Mouse (Mus musculus) layer of hippocampus, adult 11-12 months (tissue): Measurements from ENCODE around the gene Bhmt.
"Not testable (repeated sequence)": the region's sequence is repeated elsewhere in the genome, so short reads cannot be mapped to it uniquely, and the experiment has no call there.

ENCODE experiments used
- DNase-seq: peaks from one replicate; pipeline ENCODE4 v3.0.0; 2022; ENCODE audit warnings: low spot score

The Bhmt gene

DNA sequence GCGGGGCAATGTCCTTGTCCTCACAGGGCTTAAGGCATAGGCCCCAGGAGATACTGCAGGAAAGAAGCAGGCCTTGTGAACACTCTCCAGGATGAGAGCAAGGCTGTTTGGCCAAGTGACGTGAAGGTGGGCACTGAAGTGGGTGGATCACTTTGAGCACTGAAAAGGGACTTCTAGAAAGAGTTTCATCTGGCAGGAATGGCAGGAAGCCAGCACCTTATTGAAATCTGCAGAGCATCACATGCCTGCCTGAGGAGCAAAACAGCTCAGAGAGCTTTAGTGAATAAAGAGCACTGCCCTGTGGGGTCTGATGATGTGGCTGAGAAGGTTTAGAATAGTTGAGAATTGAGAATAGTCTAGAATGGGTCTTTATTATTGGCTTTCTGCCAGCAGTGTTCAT lies 29.3 kb downstream of the Bhmt start:
- no peak for DNase-seq

GRCm38 (mm10) chr13:93607701-93608100 lies 30.1 kb downstream of the Bhmt start:
- DNase-seq, result peak; percentile 7

DNA sequence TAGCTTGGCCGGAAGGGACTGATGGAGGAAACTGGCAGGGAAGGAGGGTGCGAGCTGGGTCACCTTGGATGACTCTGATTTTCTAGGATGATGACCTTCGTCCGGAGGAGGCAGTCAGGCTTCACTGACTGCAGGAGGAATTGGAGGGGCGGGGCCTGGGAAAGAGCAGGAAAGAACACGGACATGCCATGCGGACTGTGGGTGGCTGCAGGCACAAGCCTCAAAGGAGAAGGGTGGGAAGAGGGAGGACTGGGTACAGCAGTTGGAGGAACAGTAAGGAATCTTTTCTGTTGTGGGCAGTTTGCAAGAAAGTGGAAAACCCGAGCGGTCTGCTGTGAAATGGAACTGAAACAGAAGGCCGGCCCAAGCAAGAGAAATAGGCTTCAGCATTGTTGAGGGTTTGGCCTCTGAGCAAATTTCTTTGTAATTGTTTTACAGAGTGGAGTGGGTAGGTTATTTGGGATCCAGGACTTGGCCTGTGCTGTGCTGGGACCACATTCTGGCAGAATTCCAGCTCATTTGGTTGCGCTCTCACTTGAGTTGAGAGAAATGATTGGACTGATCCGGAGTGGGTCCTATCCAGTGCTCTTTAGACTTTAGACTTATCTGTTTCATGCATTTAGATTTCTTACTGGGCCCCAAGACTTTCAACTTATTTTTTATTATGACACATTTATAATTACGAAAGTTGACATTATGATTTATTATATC lies 30.7 kb downstream of the Bhmt start:
- DNase-seq, result peak; percentile 17

DNA sequence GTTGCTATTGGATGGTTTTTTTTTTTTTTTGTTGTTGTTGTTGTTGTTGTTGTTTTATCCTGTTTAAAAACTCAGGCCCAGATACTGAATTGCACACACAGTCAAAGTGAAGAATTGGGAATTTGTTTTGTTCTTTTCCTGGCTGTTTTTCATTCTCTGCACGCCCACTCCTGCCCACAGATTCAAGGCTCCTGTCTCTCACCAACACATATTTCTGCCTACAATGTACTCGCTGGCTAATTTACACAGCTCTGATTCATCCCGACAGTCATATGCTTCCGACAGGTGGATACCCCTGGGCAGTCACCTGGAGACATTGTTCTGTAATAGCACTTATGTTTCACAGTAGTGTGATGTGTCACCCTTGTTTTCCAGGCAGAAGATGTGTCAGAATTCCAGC lies 33.1 kb downstream of the Bhmt start:
- peak; percentile 28 for DNase-seq

DNA sequence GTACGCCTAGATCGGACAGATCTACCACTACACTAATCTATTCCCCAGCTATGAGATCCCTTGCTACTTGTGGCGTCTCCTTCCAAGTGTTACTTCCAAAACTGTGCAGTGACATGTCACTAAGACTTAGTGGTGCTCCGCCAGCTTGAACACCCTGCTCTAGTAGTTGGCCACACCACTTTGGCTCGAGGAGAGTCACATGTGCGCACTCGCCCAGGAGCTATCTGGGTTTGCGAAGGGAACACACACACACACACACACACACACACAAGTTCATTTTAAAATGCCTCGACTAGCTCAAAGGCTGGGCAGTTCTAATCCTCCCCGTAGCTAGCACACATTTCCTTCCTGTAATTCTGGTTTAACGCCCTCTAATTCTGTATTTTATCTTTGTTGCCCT lies 36.2 kb downstream of the Bhmt start:
- no peak for DNase-seq

GRCm38 (mm10) chr13:93593040-93593699 lies 44.6 kb downstream of the Bhmt start:
- DNase-seq, result no peak

DNA sequence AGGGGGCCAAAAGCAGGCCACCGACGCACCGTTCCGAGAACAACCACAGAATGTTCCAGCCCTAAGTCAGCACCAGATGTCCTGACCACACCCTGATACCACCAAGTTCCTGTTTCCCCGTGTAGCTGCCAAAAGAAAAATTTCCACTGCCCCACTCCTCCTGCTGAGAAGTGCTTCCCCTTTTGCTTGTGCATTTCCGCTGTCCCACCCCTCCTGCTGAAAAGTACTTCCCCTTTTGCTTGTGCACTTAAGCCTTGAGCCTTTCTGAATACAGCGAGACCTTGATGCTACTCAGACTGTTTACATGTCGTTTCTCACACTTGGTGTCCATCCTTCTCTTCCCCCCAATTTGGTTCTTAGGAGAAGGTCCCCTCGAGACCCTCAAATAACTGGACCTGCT lies 55.2 kb downstream of the Bhmt start:
- DNase-seq, result not testable (repeated sequence)

- DNase-seq, result no peak
Observed at GRCm38 (mm10) chr13:93580431-93580830, 57.3 kb downstream of the Bhmt start.

DNA sequence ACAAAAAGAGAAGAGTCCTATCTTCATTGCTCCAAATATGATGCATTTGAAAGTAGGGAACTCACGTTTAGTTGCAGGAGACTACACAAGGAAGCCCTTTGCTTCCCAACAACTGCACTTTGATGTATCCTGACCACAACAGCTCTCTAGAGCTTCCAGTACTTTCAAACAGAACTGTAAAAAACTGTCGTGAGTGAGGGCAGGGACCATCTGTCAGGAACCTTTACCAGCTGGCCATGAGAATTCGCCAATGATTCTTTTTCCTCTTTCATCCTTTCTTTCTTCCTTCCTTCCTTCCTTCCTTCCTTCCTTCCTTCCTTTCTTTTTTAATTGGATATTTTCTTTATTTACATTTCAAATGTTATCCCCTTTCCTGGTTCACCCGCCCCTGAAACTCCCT lies 68.1 kb downstream of the Bhmt start:
- no peak for DNase-seq
